Mouse (Mus musculus): ENCODE measurements around the gene Gm20870.
"Not testable (repeated sequence)": the region's sequence is repeated elsewhere in the genome, so short reads cannot be mapped to it uniquely, and the experiment has no call there.

The Gm20870 gene

DNA sequence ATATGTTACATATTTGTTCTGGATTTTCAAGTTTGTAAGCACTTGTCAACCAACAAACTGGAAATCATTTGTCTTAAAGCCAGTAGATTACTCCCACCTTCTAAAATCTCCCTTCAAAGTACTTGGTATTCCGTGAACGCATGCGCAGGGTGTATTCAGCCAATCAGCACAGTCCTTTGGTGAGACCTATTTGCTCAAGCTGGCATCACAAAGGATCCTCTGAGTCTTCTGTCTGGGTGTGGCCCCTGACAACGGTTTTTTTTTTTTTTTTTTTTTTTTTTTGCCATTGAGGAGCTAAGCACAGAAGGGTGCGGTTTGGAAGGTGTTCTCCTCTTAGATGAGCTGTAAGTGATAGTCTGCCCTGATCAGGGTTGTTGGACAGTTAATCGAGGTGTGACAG is at the start of gene Gm20870:
Gene Gm20870 (plus strand): TSS at position 301 of the 400 bp plus-strand sequence.
- not testable (repeated sequence) for DNase-seq (ENCODE audit: low spot score)

All from MN1 (cell line).